Mouse (Mus musculus) right cerebral cortex, postnatal 25 days (tissue): ENCODE results near the gene Btg4.
"Not testable (repeated sequence)": the region's sequence is repeated elsewhere in the genome, so short reads cannot be mapped to it uniquely, and the experiment has no call there.

Experiments
- DNase-seq: peaks from one replicate; pipeline ENCODE4 v3.0.0; 2022

Btg4 gene

DNA sequence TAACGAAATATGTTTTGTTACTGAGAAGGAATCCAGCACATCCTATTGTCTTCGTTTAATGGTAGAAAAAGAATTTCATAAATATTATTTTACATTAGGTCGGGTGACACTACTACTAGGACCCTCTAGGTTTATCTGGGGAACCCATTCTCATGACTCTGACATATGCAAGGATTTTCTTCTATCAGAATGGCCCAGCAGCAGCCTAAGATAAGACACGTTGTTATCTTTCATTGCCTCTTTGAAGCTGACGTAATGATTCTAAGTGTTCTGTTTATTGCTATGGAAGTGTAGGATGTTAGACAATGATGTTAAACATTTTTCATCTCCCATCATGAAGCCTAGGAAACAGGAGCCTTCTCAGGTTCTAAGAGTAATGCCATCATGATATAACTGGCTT, 33.0 kb downstream of the Btg4 start:
- no peak for DNase-seq

DNA sequence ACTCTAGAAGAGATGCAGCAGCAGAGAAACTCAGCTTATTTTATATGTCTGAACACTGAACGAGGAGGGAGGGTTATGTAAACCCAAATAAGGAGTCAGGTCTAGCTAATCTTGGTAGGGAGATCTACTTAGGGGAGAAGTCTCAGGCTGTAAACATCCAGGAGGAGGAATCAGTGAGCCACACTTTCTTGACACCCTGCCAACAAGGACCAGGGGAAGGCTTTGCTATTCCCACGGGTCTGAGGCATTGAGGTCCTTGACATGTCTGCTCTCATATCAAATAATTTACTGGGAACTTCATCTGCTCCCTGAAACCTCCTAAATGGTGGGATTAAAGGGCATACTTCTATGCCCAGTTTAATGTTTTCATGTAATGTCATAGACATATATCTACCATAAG, 35.6 kb downstream of the Btg4 start:
- no peak for DNase-seq

DNA sequence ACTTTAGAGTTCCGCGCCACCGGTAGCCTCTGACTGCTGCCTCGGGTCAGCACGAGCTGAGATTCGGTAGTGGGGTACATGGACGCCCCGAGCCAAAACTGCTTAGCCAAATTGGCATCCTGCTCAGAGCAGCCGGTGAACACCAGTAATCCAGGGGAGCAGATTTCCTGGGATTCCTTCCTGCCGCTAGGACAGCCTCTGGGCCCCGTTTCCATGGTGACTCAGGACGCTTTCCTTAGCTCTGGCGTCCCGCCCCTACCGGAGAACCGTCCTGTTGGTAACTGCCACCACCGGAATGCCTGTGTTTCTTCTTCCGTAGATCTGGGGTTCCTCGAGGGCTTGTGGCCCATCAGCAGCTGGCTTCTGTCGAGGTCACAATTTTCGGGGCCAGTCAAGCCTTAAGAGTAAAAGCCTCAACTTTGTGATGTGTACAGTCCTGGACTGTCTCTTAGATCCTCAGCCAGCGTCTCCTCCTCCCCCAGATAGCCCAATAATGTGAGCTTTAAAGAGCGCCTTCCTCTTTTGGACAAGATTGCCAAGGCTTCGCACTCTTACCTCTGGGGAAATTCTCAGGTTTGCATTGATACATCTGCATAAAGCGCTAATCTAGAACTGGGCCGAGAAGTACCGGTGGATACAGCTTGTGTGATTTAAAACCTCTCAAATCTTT, 41.2 kb downstream of the Btg4 start, which contains the start of gene 4833427G06Rik:
4833427G06Rik (minus strand) TSS at position 323 of the 670 bp plus-strand sequence.
- DNase-seq, result peak; percentile 14

DNA sequence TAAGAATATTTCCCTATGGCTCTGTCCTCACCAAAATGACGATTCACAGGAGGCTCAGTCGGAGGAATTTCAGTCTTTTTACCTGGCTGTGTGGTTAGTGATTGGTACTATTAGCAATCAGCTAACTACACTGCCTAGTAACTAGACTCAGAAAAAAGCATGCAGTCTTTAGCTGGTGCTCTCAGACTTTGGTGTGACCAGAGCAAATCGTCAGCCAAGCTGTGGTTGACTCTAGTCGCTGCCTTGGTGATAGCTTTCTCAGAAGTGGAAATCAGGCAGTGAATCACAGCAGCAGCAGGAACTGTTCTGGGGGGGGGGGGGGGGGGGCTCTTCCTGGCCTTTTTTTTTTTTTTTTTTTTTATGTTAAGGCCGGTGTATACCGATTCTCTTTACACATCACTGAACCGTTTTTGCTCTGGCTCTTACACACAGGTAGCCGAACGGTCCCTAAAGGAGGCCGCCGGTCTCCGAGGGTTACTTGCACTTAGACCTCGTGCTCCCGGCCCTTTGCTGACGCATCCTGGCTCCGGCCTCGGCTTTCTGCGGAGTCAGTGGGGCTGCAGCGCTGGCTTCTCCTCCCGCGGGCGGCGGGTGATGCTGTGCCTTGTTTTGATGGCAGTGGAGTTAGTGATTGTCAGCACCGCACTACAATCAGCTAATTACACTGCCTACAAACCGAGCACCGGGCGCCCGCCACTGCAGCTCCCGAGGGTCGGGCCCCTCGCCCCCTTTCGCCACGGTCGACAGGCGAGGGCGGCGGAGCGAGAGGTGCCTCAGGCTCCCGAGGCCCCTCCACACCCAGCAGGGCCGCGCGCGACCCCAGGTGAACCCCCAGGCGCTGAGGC, 42.5 kb downstream of the Btg4 start:
- peak; percentile 34 for DNase-seq

DNA sequence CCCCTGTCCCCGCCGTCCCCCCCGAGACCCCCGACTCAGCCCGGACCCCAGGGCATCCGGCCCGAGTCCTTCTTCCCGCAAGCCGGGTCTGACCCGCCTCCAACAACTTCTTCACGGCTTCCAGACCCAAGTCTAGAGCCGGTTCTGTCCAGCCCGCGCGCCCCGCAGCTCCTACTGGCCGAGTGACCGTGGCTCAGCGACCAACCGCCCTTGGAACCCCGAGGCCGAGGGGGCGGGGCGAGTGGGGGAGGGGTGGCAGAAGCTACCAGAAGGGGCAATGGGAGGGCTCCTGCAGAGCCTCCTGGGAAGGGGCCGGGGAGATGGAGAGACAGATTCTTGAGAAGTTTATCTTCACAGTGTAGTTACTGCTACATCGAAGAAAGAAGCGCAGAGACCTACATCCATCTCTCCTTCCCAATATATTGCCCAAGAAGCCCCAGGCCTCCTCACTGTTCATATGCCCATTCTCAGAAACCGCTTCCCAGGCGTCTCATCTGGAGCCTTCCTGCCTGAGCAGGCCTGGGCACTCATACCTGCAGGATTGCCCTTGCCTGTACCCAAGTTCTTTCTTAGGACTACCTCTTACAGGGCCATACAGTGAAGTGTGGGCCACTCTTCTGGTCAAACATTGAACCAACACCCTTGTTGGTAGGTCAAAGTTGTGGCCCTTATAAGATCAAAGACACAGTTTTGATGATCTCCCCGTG, 43.3 kb downstream of the Btg4 start:
- no peak for DNase-seq

DNA sequence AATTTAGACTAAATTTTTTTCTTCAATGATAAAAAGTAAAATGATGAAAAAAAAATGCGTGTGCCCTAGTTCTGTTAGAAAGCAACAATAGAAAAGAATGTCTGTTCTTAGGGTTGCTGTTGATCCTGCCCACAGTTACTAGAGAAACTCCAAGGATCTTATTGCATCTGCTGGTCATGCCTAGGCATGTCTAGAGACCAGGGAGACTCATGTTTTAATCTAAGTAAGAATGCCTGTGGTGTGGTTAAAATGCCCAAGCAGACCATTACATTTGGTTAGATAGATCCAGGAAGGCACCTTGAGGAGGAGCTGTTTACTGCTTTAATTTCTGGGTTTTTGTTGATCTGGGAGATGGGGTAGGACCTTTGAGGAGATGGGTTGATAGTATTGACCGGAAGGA, 45.0 kb downstream of the Btg4 start:
- no peak for DNase-seq

DNA sequence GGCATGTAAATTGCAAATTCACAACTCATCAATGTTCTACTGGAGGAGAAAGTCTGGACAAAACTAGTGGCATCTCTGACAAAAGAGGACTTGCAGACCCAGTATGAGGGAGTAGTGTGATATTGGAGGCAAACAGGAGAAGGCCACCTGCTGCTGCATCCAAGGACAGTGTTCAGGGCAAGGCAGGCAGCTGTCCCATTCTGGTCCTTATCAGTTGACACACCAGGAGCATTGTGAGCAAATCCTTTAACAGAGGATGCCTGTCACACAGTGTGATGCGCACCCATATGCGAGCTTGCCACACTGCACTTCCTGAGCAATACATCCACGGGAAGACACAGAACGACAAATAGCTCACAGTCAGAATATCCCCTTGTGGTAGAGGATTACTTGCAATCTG, 54.1 kb downstream of the Btg4 start:
- DNase-seq, result no peak

DNA sequence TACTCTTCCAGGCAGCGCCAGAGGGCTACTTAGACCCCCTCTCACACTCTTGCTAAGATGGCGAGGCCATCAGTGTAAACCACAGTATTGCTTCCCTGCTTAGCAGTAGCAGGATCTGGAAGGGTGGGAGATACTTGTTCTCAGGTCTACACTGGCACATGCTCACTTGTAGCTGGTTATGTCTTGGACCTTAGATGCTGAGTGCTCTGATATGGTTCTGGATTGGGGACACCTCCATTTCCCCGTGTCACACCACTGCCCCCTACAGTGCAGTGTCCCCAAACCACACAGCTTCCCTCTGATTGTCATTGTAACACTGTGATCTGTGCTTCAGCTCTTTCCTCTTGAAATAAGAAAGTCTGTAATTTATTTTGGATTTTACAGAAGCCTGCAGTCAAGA, 76.3 kb downstream of the Btg4 start:
- DNase-seq, result peak; percentile 19

DNA sequence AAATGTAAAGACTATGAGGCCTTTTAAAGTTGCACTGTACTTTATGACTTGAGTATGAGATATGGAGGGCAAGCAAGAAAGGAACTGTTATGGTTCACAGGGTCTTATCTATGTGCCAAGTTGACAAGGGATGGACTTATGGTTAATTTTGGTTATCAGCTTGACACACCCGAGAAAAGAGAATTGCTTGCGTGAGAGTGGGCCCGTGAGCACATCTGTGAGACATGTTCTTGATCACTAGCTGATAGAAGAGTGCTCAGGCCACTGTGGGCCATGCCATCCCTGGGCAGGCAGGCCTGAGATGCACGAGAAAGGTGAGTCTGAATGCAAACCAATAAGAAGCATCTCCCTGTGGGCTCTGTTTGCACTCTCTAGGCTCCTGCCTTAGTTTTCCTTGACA, 76.7 kb downstream of the Btg4 start:
- no peak for DNase-seq

DNA sequence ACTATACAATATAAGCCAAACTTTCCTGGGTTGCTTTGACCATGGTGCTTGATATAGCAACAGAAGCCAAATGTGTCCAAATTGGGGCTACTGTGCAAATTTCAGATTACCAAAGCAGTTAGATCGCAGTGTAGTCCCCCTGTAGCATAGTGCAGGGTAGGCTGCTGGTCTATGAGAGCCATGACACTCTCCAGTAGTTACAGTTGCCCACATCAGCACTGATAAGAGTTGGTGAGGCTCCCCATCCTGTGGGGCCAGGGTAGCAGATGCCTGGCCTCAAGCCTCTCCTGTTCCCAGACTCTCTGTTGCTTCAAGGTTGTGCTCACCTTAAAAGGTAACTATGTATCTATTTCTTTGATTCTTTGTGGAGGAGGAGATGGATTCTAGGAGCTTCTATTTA, 77.1 kb downstream of the Btg4 start:
- no peak for DNase-seq

DNA sequence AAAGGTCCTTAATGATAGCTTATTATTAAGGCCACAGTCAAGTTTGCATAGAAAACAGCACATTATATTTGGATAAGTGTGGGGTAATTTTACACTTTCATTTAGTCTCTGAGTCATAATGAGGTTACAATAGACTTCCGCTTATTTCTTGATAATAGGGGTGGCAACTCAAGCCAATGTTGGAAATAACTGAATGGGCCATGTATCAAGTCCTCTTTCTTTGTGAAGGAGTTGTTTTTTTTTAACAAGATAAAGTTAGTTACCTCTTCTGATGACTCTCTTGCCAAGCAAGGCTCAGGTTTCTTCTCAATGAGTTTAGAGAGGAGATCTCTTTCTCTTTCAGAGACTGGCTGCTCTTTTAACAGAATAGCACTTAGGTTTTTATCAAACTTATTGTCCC, 77.6 kb downstream of the Btg4 start:
- DNase-seq, result no peak

DNA sequence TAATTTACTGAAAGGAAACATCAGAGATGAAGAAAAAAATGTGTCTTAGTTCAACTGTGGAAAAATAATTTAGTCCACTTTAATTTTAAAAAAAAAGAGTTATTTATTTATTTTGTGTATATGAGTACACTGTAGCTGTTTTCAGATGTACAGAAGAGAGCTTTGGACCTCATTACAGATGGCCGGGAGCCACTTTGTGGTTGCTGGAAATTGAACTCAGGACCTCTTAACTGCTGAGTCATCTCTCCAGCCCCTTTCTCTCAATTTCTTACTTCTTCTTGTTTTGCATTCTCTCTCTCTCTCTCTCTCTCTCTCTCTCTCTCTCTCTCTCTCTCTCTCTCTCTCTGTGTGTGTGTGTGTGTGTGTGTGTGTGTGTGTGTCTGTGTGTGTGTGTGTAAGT, 78.7 kb downstream of the Btg4 start:
- DNase-seq, result not testable (repeated sequence)

DNA sequence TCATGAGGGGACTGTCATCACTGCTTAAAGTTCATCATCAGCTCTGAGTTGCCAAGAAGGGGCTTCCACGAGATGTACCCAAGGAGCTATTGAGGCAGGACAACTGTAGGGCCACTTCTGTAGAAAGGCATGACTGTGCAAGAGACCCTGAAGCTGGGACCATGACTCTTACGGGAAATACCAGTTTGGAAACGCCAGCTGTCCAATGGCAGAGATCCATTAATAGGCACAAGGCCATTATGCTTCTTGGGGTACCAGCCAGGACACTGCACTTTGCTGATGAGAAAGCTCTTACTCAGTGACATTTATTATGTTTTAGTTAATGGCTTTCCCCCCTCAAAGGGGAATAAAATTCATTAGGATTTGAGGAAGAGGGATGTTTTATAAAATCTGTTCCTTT, 80.0 kb downstream of the Btg4 start:
- no peak for DNase-seq

DNA sequence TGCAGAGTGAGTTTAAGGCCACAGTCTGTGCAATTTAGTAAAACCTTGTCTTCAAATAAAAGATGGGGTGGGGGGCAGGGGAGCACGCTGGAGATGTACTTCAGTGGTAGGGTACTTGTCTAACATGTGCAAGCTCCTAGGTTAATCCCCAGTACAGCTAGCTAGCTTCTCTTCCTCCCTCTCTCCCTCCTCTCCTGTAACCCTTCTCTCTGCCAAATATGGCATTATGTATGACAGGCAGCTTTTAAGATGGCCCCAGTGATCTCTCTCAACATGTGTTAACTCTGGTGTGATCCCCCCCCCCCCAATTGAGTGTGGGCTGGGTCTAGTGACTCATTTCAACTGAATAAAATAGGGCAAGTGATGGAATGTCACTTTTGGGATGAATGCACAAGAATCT, 82.7 kb downstream of the Btg4 start:
- no peak for DNase-seq

DNA sequence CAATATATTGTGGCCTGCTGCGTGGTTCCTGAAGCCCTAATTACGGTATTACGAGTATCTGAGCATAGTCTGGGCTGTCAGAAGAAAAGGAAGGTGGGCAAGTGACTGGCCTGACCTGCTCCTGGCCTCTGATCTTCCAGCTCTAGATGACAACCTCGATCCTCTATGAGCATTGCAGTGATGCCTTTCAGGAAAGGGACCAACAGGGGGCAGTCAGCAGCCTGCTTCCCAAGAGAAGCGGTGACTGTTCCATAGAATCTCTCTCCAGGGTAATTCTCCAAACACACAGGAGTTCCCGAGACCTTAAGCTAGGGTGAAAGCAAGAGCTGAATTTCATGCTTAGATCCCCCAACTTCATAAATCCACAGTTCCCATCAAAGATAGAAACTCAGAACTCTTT, 83.5 kb downstream of the Btg4 start:
- no peak for DNase-seq

DNA sequence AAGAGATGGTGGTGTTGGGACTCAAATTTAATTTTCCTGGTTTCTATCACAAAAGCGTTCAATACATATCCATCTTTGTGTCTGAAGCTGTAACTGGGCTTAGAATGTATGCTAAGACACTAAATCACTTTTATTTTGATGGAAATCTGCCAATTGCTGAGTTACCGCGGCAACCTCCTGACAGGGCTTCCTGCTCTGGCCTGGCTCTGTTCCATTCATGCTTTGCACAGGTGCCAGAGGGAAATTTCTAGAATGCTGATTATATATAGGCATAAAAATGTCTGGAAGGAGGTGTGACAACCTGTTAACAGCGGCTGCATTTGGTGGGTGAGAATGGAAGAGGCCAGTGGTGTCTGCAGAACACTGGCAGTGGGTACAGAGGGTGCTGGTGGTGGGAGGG, 85.8 kb downstream of the Btg4 start:
- no peak for DNase-seq

DNA sequence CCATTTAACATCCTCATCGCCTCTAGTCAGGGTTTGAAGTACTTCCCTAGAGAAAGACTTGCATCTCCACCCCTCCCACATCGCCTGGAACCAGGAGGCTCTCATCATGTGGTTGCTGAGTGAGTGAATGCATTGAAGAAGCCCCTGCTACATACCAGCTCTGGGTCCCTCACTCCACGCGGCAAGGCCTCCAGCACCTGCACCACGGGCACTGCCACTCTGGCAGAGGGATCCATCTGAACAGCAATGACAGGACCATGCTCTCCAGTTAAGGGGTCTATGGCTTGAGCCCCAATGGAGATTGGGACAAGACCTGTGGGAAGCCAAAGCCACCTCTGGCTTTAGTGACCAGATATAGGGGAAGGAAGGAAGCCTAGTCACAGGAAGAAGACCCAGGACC, 86.6 kb downstream of the Btg4 start:
- no peak for DNase-seq

DNA sequence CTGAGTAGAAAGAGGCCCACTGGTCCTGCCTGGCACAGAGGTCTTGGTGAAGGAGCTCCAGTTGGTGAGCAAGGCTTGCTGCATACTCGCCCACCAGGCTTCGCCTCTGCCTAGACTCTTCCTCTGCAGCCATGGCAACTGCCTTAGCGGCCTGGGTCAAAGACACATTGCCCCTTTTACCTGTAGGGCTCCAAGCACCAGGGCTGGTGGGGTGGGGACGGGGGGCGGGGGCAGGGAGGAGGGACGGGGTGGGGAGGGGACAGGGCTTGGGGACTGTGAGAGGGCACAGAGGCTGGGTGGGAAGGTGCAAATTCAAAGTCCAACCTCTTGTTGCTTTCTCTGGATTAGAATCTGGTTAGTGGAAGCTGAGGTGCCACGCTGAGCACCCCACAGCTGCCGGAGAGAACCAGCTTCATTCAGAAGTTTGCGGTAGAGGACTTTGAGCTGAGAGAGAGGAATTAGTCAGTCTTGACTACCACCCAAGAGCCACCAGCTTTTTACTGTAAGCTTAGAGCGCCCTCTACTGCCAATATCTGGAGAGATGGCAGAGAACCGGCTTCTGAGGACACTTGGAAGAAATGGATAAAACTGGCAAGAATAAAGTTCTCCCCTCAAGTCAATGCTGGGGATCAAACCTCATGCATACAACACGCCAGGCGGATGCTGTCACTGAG, 91.5 kb downstream of the Btg4 start:
- DNase-seq, result peak; percentile 45

DNA sequence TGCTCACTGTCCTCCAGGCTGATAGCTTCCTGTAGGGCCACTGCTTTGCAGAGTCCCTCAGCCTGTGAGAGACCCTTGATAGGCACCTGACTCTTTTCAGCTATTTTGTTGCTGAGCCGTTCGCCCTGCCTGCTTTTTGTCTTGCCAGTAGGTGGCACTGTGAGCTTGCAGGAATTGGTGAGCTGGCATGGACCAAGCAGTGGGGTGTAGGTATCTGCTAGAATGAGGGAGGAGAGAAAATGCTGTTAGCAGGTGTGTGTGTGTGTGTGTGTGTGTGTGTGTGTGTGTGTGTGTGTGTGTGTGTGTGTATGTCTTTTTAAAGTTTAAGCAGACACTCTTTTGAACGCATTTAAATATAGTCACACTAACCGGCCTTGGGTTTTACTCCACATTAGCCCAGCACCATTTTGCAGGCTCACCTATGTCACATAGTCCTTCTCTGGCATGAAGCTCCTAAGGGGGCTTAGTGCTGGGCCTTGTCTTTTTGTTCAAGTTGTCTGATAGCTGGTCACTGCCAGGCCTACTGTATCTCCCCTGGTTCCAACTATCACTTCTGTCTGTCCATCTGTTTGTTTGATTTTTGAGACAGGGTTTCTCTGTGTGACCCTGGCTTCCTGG, 101.2 kb downstream of the Btg4 start:
- peak; percentile 80 for DNase-seq

DNA sequence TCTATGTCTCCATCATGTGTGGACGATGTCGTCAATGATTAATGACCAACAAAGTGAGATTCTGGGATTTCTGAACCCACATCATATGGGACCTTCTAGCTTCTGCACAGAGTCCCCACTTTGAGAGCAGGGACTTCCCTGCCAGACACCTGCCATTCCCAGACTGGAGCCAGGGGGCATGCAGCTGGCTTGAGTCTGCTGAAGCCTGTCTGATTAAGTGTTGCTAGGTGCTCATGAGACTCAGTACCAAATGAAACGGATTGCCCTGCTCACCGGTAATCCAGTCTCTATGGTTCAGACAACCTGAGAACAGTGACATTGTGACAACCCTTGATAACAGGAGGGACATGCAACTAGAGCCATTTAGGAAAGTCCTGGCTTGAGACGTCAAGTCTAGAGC, 103.3 kb downstream of the Btg4 start:
- no peak for DNase-seq

DNA sequence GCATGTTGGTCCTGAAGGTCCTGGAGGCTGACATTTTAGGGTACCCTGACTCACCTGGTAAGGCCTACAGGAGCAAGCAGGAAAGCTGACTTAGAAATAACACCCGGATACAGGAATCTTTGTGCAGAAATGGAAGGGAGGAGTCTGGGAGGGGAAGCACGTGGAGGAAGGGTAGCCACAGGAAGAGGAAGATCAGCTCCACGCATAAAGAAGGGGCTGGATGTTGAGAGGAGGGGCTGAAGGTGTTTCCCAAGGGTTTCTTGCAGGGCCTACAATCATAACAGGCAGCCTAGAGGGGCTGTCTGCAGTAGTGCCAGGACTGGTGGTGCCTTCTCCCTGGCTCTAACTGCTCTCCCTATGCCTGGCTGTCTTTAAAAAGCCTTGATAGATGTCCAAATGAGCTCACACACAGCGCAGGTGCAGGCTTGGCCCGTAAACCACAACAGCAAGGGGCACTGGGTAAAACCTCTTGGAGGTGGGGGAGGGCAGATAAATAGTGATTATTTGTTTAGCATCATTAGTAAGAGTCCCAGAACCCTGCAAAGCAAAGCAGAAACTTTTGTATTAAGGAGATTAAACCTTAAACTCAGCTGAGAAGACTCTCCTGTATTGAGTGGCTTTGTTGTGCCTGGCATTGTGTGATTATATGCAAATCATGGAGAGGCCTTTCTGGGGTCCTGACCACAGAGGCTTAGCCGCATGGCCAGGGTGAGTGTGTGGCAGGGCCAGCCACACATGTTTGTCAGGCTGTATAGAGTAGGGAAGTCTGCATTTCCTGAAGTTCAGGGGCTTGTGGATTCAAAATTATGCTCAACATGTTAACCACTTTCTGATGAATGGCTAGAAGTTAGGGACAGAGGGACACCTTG, 104.8 kb downstream of the Btg4 start, which contains the start of gene Gm32742:
Gm32742 (minus strand) TSS at position 206 of the 869 bp plus-strand sequence.
- DNase-seq, result no peak

DNA sequence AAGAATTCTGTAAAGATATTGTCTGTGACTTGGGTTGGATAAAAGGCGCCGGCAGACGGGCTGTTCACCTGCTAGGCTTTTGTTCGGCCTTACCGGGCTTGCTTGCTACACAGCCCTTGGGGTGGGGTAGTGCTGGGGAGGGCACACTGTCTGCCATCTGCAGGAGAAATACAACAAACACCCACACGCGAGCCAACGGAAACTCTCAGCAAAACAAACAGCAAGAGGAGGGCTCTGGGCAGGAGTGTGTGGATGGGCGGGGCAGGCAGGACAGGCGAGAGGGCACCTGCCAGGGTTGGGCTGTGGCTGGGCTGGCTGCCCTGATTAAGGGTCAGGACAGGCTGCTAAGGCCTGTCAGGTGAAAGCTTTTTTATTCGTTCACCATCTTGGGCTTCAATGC, 107.3 kb downstream of the Btg4 start:
- DNase-seq, result no peak
